Mouse (Mus musculus) embryonic facial prominence, embryonic 11.5 days (tissue): ENCODE results near the gene Rgs7. TPM values are rescaled to one million over a fixed set of nuclear protein-coding genes. Genes with fewer than 3 reads are reported as not detected.
A peak's percentile ranks its signal among the peaks of the same experiment; 100 is the strongest.

Experiments used
- ATAC-seq: fragments of 200-750 bp; cut with Nextera tagmentation; replicated peaks from 2 replicates; pipeline ENCODE4 v1.8.0; 2017; ENCODE audit warnings: low read depth; ENCODE audit not compliant: insufficient number of reproducible peaks, low FRiP score, low TSS enrichment
- DNase-seq: peaks from one replicate; pipeline ENCODE4 v3.0.0-alpha.2; 2015; ENCODE audit warnings: low spot score
- H3K27ac ChIP-seq: fragments of 300-500 bp; sonication (generic); replicated peaks from 2 replicates; pipeline ENCODE4 v1.5.1; 2014; ENCODE audit warnings: mild to moderate bottlenecking, low read depth, low read length, control low read depth
- H3K27me3 ChIP-seq: fragments of 300-500 bp; sonication (generic); 2 replicates; pipeline ENCODE4 v1.6.1; 2014; ENCODE audit warnings: mild to moderate bottlenecking, low read length, moderate library complexity, mixed read lengths; ENCODE audit not compliant: control insufficient read depth, insufficient read depth
- H3K36me3 ChIP-seq: fragments of 300-500 bp; sonication (generic); replicated peaks from 2 replicates; pipeline ENCODE4 v1.6.1; 2014; ENCODE audit warnings: low read depth, mild to moderate bottlenecking, low read length, moderate library complexity, mixed read lengths; ENCODE audit not compliant: control insufficient read depth, insufficient read depth
- H3K4me1 ChIP-seq: fragments of 300-500 bp; sonication (generic); 2 replicates; pipeline ENCODE4 v1.6.1; 2014; ENCODE audit warnings: low read length, mixed read lengths; ENCODE audit not compliant: control insufficient read depth, insufficient read depth
- H3K4me2 ChIP-seq: fragments of 300-500 bp; sonication (generic); 2 replicates; pipeline ENCODE4 v1.6.1; 2014; ENCODE audit warnings: low read depth, mild to moderate bottlenecking, control low read depth, low read length, moderate library complexity
- H3K4me3 ChIP-seq: fragments of 300-500 bp; sonication (generic); 2 replicates; pipeline ENCODE4 v1.5.1; 2014; ENCODE audit warnings: low read depth, low read length, control low read depth
- H3K9ac ChIP-seq: fragments of 300-500 bp; sonication (generic); replicated peaks from 2 replicates; pipeline ENCODE4 v1.6.1; 2014; ENCODE audit warnings: mild to moderate bottlenecking, control low read depth, low read length
- H3K9me3 ChIP-seq: fragments of 300-500 bp; sonication (generic); replicated peaks from 2 replicates; pipeline ENCODE4 v1.6.1; 2016; ENCODE audit warnings: mild to moderate bottlenecking, low read length, inconsistent platforms, mixed read lengths; ENCODE audit not compliant: control insufficient read depth
- WGBS: fragments of 180-500 bp; shearing (Covaris S2); extraction: QIAGEN DNeasy Blood & Tissue Kit; methylation state at CpG from one replicate; pipeline ENCODE4 v1.1.7; 2014; 5-methylcytosine and 5-hydroxymethylcytosine counted together
- polyA plus RNA-seq: library from polyadenylated mRNA; unstranded; fragments of >200 nt; fragmentation: Nextera tagmentation; extraction: Ambion mirVana; gene quantifications from 2 replicates; pipeline ENCODE4 v1.2.1, GENCODE M21; 2014

The Rgs7 gene
- polyA plus RNA-seq, 1 experiment from 2014 or later: 2.8 TPM

DNA sequence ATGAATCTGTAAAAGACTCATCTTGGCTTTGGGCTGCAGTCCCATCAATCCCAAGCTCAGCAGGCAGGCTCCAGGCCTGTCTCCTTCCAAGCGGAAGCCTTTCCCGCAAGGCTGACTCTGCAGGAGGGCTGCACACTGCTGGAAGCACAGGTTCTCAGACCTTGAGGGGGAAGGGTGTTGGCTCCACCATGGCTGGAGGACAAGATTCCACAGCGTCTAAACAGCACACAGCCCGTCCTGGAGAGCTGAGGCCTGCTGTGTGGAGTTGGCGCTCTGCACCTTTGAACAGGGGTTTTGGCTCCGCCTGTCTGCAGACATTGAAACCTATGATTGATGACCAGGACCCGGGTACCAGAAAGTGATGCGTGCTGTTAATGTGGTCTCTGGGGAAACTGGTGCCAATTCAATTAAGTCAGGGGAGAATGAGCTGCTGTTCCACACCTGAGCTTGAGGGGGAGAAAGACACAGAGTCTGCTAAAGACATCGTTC lies 463.5 kb downstream of the Rgs7 start:
- no peaks in the 10 kb centered on the region for H3K36me3 ChIP-seq
- H3K9ac ChIP-seq: peak overlapping the region; percentile 32; the same call in 1 of the 2 replicates
- peak; percentile 72; the same call in 1 of the 2 replicates for ATAC-seq
- H3K27ac ChIP-seq: no peak overlapping the region
- no peaks in the 10 kb centered on the region; the same call in 1 of the 2 replicates for H3K4me1 ChIP-seq
- no peaks in the 10 kb centered on the region for H3K27me3 ChIP-seq
- no peak overlapping the region for H3K4me3 ChIP-seq
- peak; percentile 19 for DNase-seq
- H3K4me2 ChIP-seq: 0 out of 2 replicates have a peak overlapping the region, but pooled peaks have one; percentile 10
- 15% methylated on average over 9 of the region's 9 CpGs for WGBS
- H3K9me3 ChIP-seq: no peaks in the 10 kb centered on the region

- Histone ChIP-seq H3K27me3 (no peaks in the 10 kb centered on the region), H3K9me3 (no peaks in the 10 kb centered on the region), H3K4me2 (no peak overlapping the region), H3K36me3 (no peaks in the 10 kb centered on the region), H3K4me3 (no peak overlapping the region), H3K9ac (no peak overlapping the region), H3K27ac (no peak overlapping the region), H3K4me1 (no peaks in the 10 kb centered on the region; the same call in 1 of the 2 replicates)
- DNase-seq (no peak), ATAC-seq (no peak)
- WGBS: 26% methylated on average over 4 of the region's 4 CpGs
Measured at GRCm38 (mm10) chr1:175028267-175028666, 464.0 kb downstream of the Rgs7 start.

DNA sequence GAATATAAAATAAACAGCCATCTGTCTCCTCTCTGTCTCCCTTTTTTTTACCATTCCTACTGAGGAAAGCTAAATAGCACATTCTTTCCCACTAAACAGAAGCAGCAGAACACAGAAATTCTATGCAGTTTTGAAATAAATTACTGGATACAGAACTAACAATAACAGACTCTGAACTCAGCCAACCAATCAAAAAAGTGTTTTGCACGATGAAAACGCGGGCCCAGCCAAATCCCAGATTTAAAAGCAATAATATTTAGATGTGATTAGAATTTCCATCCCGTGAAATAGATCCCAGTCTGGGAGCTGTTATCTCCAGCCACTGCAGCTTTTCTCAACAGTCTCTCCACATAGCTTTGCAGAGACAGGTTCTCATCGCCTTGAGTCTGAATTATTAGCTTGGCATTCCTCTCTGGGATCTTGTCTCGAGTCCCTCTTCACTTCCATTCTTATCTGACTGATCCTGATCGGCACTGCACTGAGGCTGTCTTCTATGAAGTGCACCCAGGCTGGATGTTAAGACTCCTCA lies 466.5 kb downstream of the Rgs7 start:
- Histone ChIP-seq H3K27ac (no peak overlapping the region), H3K9me3 (no peaks in the 10 kb centered on the region), H3K9ac (no peak overlapping the region), H3K4me1 (no peaks in the 10 kb centered on the region; the same call in 1 of the 2 replicates), H3K4me2 (no peak overlapping the region), H3K36me3 (no peaks in the 10 kb centered on the region), H3K27me3 (no peaks in the 10 kb centered on the region), H3K4me3 (no peak overlapping the region)
- ATAC-seq (no peak), DNase-seq (no peak)
- WGBS: 73% methylated on average over 7 of the region's 7 CpGs

DNA sequence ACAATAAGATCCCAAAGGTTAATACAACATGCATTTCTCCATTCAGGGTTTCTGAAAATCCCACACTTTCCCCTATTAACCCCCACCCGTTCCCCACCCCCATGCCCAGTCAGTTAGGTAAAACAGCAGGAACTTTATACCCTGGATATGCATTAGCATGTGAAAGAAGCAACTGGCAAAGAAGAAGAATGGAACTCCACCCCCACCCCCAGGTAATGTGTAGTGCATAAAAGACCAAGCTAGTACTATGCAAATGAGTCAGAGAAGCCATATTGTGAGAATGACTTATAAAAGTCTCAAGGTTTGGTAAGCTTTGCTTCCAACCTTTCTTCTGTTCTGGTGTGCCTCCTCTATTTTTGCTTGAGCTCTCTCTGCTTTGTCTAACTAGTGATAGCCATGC lies 468.2 kb downstream of the Rgs7 start:
- Histone ChIP-seq H3K4me1 (no peaks in the 10 kb centered on the region; the same call in 1 of the 2 replicates), H3K9me3 (no peaks in the 10 kb centered on the region), H3K4me2 (no peak overlapping the region), H3K9ac (no peak overlapping the region), H3K27me3 (no peaks in the 10 kb centered on the region), H3K4me3 (no peak overlapping the region), H3K36me3 (no peaks in the 10 kb centered on the region), H3K27ac (no peak overlapping the region)
- DNase-seq: no peak
- 46% methylated on average over 1 of the region's 1 CpGs for WGBS
- no peak for ATAC-seq

Other genes with a start within 250 kb of the Rgs7 start
- gene Kmo, start 127.9 kb upstream of the Rgs7 start, polyA plus RNA-seq: 0.08 and 0.21 TPM in 2 replicates
- 106 and 113 TPM in 2 replicates for gene Fh1, start 133.1 kb upstream of the Rgs7 start, polyA plus RNA-seq
- gene Opn3, start 200.3 kb upstream of the Rgs7 start, polyA plus RNA-seq: 9.5 and 11.3 TPM in 2 replicates
- 5.1 and 5.4 TPM in 2 replicates for gene Chml, start 200.4 kb upstream of the Rgs7 start, polyA plus RNA-seq
- gene Wdr64, start 206.1 kb upstream of the Rgs7 start, polyA plus RNA-seq: not detected in 2 replicates